Mouse (Mus musculus) intestine, embryonic 14.5 days (tissue): Measurements from ENCODE around the gene D330045A20Rik. TPM values are rescaled to one million over a fixed set of nuclear protein-coding genes. Genes with fewer than 3 reads are reported as not detected.

Source experiments
- ATAC-seq: fragments of 200-750 bp; cut with Nextera tagmentation; replicated peaks from 2 replicates; pipeline ENCODE4 v1.8.0; 2017; ENCODE audit warnings: low read depth, moderate number of reproducible peaks, moderate TSS enrichment, moderate library complexity; ENCODE audit not compliant: low FRiP score, low TSS enrichment
- DNase-seq: peaks from one replicate; pipeline ENCODE4 v3.0.0-alpha.2; 2018; ENCODE audit warnings: low spot score
- H3K27ac ChIP-seq: fragments of 300-500 bp; sonication (generic); 2 replicates; pipeline ENCODE4 v1.5.1; 2014; ENCODE audit warnings: low read depth, mild to moderate bottlenecking, control low read depth
- H3K27me3 ChIP-seq: fragments of 300-500 bp; sonication (generic); replicated peaks from 2 replicates; pipeline ENCODE4 v1.6.1; 2014; ENCODE audit warnings: low read length, control low read depth; ENCODE audit not compliant: control insufficient read depth, insufficient read depth
- H3K36me3 ChIP-seq: fragments of 300-500 bp; sonication (generic); 2 replicates; pipeline ENCODE4 v1.6.1; 2014; ENCODE audit warnings: low read length, control low read depth; ENCODE audit not compliant: control insufficient read depth, insufficient read depth
- H3K4me1 ChIP-seq: fragments of 300-500 bp; sonication (generic); replicated peaks from 2 replicates; pipeline ENCODE4 v1.6.1; 2014; ENCODE audit warnings: low read length, control low read depth, mixed read lengths; ENCODE audit not compliant: control insufficient read depth, insufficient read depth
- H3K4me2 ChIP-seq: fragments of 300-500 bp; sonication (generic); 2 replicates; pipeline ENCODE4 v1.6.1; 2014; ENCODE audit warnings: low read length
- H3K4me3 ChIP-seq: fragments of 300-500 bp; sonication (generic); 2 replicates; pipeline ENCODE4 v1.5.1; 2014; ENCODE audit warnings: low read depth, low read length, control low read depth, mixed read lengths
- H3K9ac ChIP-seq: fragments of 300-500 bp; sonication (generic); 2 replicates; pipeline ENCODE4 v1.6.1; 2014; ENCODE audit warnings: mild to moderate bottlenecking, low read length
- H3K9me3 ChIP-seq: fragments of 300-500 bp; sonication (generic); 2 replicates; pipeline ENCODE4 v1.6.1; 2016; ENCODE audit warnings: low read length, control low read depth; ENCODE audit not compliant: control insufficient read depth
- WGBS: fragments of 180-500 bp; shearing (Covaris S2); extraction: QIAGEN DNeasy Blood & Tissue Kit; methylation state at CpG from one replicate; pipeline ENCODE4 v1.1.7; 2014; 5-methylcytosine and 5-hydroxymethylcytosine counted together
- polyA plus RNA-seq: library from polyadenylated mRNA; unstranded; fragments of >200 nt; fragmentation: Nextera tagmentation; extraction: Ambion mirVana; gene quantifications from 2 replicates; pipeline ENCODE4 v1.2.1, GENCODE M21; 2014

Gene D330045A20Rik
- polyA plus RNA-seq, 1 experiment from 2014 or later, result 4.1 TPM

GRCm38 (mm10) chrX:139524303-139525091, 44.3 kb downstream of the D330045A20Rik start:
- H3K4me1 ChIP-seq, result no peaks in the 10 kb centered on the region
- H3K4me3 ChIP-seq, result no peak overlapping the region
- peak; percentile 53 for DNase-seq
- H3K9me3 ChIP-seq, result no peaks in the 10 kb centered on the region
- no peaks in the 10 kb centered on the region for H3K27me3 ChIP-seq
- H3K36me3 ChIP-seq, result no peaks in the 10 kb centered on the region
- ATAC-seq, result peak; percentile 71; the same call in 1 of the 2 replicates
- no peak overlapping the region for H3K9ac ChIP-seq
- 57% methylated on average over 5 of the region's 5 CpGs for WGBS
- H3K4me2 ChIP-seq, result no peak overlapping the region
- no peak overlapping the region for H3K27ac ChIP-seq

- H3K4me1 ChIP-seq, result no peaks in the 10 kb centered on the region
- whole genome bisulfite sequencing, result 77% methylated on average over 2 of the region's 2 CpGs
- H3K27me3 ChIP-seq, result no peaks in the 10 kb centered on the region
- H3K27ac ChIP-seq, result no peak overlapping the region
- H3K9me3 ChIP-seq, result no peaks in the 10 kb centered on the region
- H3K36me3 ChIP-seq, result no peaks in the 10 kb centered on the region
- H3K4me2 ChIP-seq, result no peak overlapping the region
- DNase-seq (no peak), ATAC-seq (no peak)
- no peak overlapping the region for H3K4me3 ChIP-seq
- no peak overlapping the region for H3K9ac ChIP-seq
These were observed 45.6 kb downstream of the D330045A20Rik start for GRCm38 (mm10) chrX:139525724-139526123.

GRCm38 (mm10) chrX:139526984-139527383, 46.8 kb downstream of the D330045A20Rik start:
- 65% methylated on average over 4 of the region's 4 CpGs for WGBS
- H3K4me3 ChIP-seq, result no peak overlapping the region
- no peaks in the 10 kb centered on the region for H3K9me3 ChIP-seq
- no peak overlapping the region for H3K4me2 ChIP-seq
- ATAC-seq (no peak), DNase-seq (no peak)
- H3K9ac ChIP-seq, result no peak overlapping the region
- no peaks in the 10 kb centered on the region for H3K36me3 ChIP-seq
- H3K4me1 ChIP-seq, result no peaks in the 10 kb centered on the region
- H3K27ac ChIP-seq, result no peak overlapping the region
- H3K27me3 ChIP-seq, result no peaks in the 10 kb centered on the region

GRCm38 (mm10) chrX:139529678-139530077, 49.5 kb downstream of the D330045A20Rik start:
- H3K4me2 ChIP-seq, result no peak overlapping the region
- H3K9ac ChIP-seq, result no peak overlapping the region
- no peaks in the 10 kb centered on the region for H3K9me3 ChIP-seq
- ATAC-seq (no peak), DNase-seq (no peak)
- no peaks in the 10 kb centered on the region for H3K27me3 ChIP-seq
- H3K27ac ChIP-seq, result no peak overlapping the region
- H3K4me3 ChIP-seq, result no peak overlapping the region
- no peaks in the 10 kb centered on the region for H3K36me3 ChIP-seq
- no peaks in the 10 kb centered on the region for H3K4me1 ChIP-seq

- no peaks in the 10 kb centered on the region for H3K36me3 ChIP-seq
- H3K27ac ChIP-seq, result no peak overlapping the region
- no peak overlapping the region for H3K9ac ChIP-seq
- 72% methylated on average over 4 of the region's 4 CpGs for WGBS
- H3K4me1 ChIP-seq, result no peaks in the 10 kb centered on the region
- no peaks in the 10 kb centered on the region for H3K27me3 ChIP-seq
- ATAC-seq (no peak), DNase-seq (no peak)
- no peak overlapping the region for H3K4me3 ChIP-seq
- H3K9me3 ChIP-seq, result no peaks in the 10 kb centered on the region
- H3K4me2 ChIP-seq, result no peak overlapping the region
These were observed 52.1 kb downstream of the D330045A20Rik start for GRCm38 (mm10) chrX:139532293-139532692.

DNA sequence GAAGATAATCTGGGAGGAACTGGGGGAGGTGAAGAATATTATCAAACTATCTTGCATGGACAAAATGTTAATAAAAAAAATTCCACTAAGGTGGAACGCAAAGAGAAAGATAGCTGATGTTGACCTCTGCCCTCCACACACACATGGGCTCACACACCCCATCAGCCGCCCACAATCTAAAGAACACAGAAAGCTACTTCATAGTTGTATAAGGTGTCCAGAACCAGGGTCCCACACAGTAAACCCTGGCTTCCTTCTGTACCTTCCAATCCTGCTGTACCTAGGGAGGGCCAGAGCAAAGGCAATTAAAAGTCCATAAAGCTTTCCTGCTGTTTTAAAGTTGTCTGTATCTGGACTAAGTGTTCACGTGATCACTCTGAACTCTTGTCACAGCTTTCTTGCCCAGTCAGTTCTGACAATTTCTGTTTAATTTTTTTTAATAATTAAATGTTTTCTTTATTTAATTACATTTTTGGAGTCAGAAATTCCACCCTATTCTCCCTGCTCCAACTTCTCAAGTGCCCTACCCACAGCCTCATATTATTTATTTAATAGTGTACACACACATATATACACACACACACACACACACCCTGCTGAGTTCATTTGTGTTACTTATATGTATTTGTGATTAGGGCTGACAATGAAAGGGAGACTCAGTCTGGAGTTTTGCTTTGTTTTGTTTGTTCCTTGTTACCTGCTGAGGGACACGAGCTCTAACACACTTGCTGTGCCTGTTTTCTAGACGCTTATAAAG, 57.7 kb downstream of the D330045A20Rik start:
- no peaks in the 10 kb centered on the region for H3K9me3 ChIP-seq
- H3K4me2 ChIP-seq, result no peak overlapping the region
- H3K27me3 ChIP-seq, result no peaks in the 10 kb centered on the region
- no peaks in the 10 kb centered on the region for H3K36me3 ChIP-seq
- H3K9ac ChIP-seq, result no peak overlapping the region
- ATAC-seq (no peak), DNase-seq (no peak)
- WGBS, result 69% methylated on average over 5 of the region's 5 CpGs
- no peak overlapping the region for H3K27ac ChIP-seq
- no peak overlapping the region for H3K4me3 ChIP-seq
- no peaks in the 10 kb centered on the region for H3K4me1 ChIP-seq

DNA sequence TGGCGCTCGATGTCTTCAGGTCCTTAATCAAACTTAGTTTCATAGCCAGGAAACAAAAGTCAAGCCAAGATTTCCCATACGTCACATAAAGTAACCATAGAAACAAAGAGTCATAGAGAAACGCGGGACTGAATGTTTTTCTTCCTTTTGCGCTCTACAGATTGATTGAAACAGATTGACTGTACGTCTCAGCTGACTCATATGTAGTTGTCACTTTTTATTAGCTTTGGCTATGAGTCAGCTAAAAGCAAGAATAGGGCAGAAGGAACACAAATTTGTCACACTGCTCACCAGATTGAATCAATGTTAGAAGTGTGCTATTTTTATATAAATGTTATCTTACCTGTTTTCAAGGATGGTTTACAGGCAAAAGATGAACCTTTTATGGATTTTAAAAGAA, 63.6 kb downstream of the D330045A20Rik start:
- 86% methylated on average over 7 of the region's 7 CpGs for WGBS
- ATAC-seq (no peak), DNase-seq (no peak)
- Histone ChIP-seq H3K9me3 (no peaks in the 10 kb centered on the region), H3K27ac (no peak overlapping the region), H3K4me1 (no peaks in the 10 kb centered on the region), H3K4me3 (no peak overlapping the region), H3K9ac (no peak overlapping the region), H3K36me3 (no peaks in the 10 kb centered on the region), H3K4me2 (no peak overlapping the region), H3K27me3 (no peaks in the 10 kb centered on the region)

GRCm38 (mm10) chrX:139550456-139550855, 70.3 kb downstream of the D330045A20Rik start:
- no peaks in the 10 kb centered on the region for H3K27me3 ChIP-seq
- H3K36me3 ChIP-seq, result no peaks in the 10 kb centered on the region
- no peaks in the 10 kb centered on the region for H3K9me3 ChIP-seq
- H3K27ac ChIP-seq, result no peak overlapping the region
- no peak for DNase-seq
- H3K9ac ChIP-seq, result no peak overlapping the region
- ATAC-seq, result no peak
- H3K4me1 ChIP-seq, result no peaks in the 10 kb centered on the region
- no peak overlapping the region for H3K4me2 ChIP-seq
- WGBS, result 83% methylated on average over 5 of the region's 5 CpGs
- no peak overlapping the region for H3K4me3 ChIP-seq
